Mouse (Mus musculus) erythroblast, embryonic 14.5 days (primary cell): ENCODE results near the gene Ubqln1.

ENCODE experiments used
- GATA1 ChIP-seq: IDR thresholded peaks from 2 replicates; pipeline ENCODE4 v1.6.1; 2012; ENCODE audit warnings: low read length, inconsistent platforms, mixed read lengths
- TAL1 ChIP-seq: IDR thresholded peaks from 3 replicates; pipeline ENCODE4 v1.6.1; 2012; ENCODE audit warnings: low read length, inconsistent platforms, mixed read lengths

DNA sequence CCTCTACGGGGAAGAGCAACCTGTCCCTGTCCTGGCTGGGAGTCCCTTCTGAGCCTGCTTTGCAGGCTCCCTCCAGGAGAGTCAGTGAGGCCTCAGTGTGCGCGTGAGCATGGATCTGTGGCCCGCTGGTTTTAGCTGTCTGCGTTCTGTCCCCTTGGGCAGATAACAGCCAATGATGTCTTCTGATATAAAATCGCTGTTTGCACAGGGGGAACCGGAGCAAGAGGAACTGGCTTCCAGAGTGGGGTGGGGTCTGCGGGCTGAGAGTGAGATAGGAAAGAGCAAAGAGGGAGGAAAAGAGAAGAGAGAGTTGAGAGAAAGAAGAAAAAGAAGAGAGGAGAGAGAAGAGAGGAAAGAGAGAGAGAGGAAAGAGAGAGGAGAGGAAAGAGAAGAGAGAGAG lies 58.4 kb downstream of the Ubqln1 start:
- TF ChIP-seq GATA1 (no peak), TAL1 (no peak)
